Comparison of ENCODE assay signal across 19 mouse cellular contexts in the genomic region with DNA sequence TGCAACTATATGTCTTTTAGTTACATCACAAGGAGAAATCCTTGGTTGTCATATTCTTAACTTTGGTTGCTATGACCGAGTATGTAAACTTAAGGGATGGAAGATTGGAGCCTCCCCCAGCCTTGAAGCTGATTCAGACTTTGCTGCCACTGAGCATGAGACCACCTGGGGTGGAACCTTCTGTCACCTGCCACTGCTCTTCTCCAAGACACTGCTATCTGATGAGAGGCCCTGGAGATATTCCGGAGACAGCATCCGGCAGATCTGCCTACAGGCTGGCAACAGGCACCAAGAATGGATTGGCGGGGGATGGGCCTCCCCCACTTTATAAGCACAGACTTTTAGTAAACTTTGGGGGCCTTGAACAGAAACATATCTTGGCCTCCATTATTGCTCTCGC. TPM values are rescaled to one million over a fixed set of nuclear protein-coding genes. Genes with fewer than 3 reads are reported as not detected.
A peak's percentile ranks its signal among the peaks of the same experiment; 100 is the strongest.
DNase-seq lines count a peak whose midpoint lies in the region; ATAC-seq lines count a peak whose summit lies in the region.
"Had no signal": no experiment of that assay in that cellular context is flagged by ENCODE, and none has a peak within 500 bp of the region (broad histone marks: within the 10 kb centered on the region; RNA-seq: fewer than 3 reads in every experiment).

No protein-coding gene starts in this region.

- H3K4me3 ChIP-seq in heart, embryonic 12.5 days, result no peak overlapping the region
- H3K4me3 ChIP-seq: embryonic facial prominence, embryonic 10.5 days; erythroblast, embryonic 14.5 days; forebrain, embryonic 10.5 days; gastrocnemius, adult 2 months; hindbrain, embryonic 10.5 days; intestine, embryonic 15.5 days had no signal

- WGBS in heart, embryonic 12.5 days, result 87% methylated on average over 5 of the region's 5 CpGs

- peaks cover 7% of the 10 kb centered on the region; the same call in 1 of the 2 replicates for H3K36me3 ChIP-seq in heart, embryonic 12.5 days
- H3K36me3 ChIP-seq: forebrain, embryonic 10.5 days; intestine, embryonic 15.5 days had no signal

- H3K9me3 ChIP-seq in heart, embryonic 12.5 days (replicated peaks), result no peaks in the 10 kb centered on the region
- H3K9me3 ChIP-seq: embryonic facial prominence, embryonic 10.5 days; forebrain, embryonic 10.5 days; hindbrain, embryonic 10.5 days; intestine, embryonic 15.5 days had no signal

- H3K4me2 ChIP-seq in heart, embryonic 12.5 days, result no peak overlapping the region
- H3K4me2 ChIP-seq: hindbrain, embryonic 14.5 days; intestine, embryonic 15.5 days had no signal

- H3K4me1 ChIP-seq in heart, embryonic 12.5 days (replicated peaks), result no peaks in the 10 kb centered on the region
- H3K4me1 ChIP-seq: intestine, embryonic 15.5 days had no signal

- no peak overlapping the region for H3K27ac ChIP-seq in heart, embryonic 12.5 days (ENCODE audit: poor library complexity, severe bottlenecking)
- H3K27ac ChIP-seq: embryonic facial prominence, embryonic 10.5 days; forebrain, embryonic 10.5 days; gastrocnemius, adult 2 months; hindbrain, embryonic 10.5 days; hindbrain, embryonic 14.5 days; intestine, embryonic 15.5 days had no signal

- no peak for ATAC-seq in heart, embryonic 12.5 days (ENCODE audit: insufficient number of reproducible peaks, low FRiP score)
- ATAC-seq: forebrain, embryonic 14.5 days; intestine, embryonic 15.5 days had no signal

- H3K27me3 ChIP-seq in heart, embryonic 12.5 days (replicated peaks), result no peaks in the 10 kb centered on the region
- H3K27me3 ChIP-seq: intestine, embryonic 15.5 days had no signal

- H3K9ac ChIP-seq in heart, embryonic 12.5 days, result no peak overlapping the region
- H3K9ac ChIP-seq: hindbrain, embryonic 14.5 days; intestine, embryonic 15.5 days had no signal

- DNase-seq in brain, adult 2 months (ENCODE audit: low read depth, low spot score), result peak; percentile 94
- DNase-seq in cerebellum, adult 18-20 months, result peak; percentile 82 to 87
- peak; percentile 90 for DNase-seq in cerebellum, adult 9-11 months
- peak; percentile 81 to 84 for DNase-seq in cerebellum, postnatal 36 days
- no peak for DNase-seq in retina, postnatal 1 day
- DNase-seq in thymus, postnatal 25 days, result no peak
- DNase-seq: adrenal gland, postnatal 10 days; gastrocnemius, adult 2 months; gastrocnemius, postnatal 25 days; kidney, adult 18-20 months had no signal

RNA-seq across cellular contexts. Expression of a gene that starts 24.9 kb away (rescaled TPM):
- 10.3 and 11.8 TPM in 2 replicates for polyA plus RNA-seq in heart, embryonic 12.5 days (2016; fragmentation: Nextera tagmentation; extraction: Ambion mirVana)

RNA-seq across cellular contexts. Expression of a gene that starts 52.8 kb away (rescaled TPM):
- 0.26 TPM in 1 of 2 replicates, not detected in the other for polyA plus RNA-seq in heart, embryonic 12.5 days (2016; fragmentation: Nextera tagmentation; extraction: Ambion mirVana)
- polyA plus RNA-seq: C2C12; erythroblast, embryonic 14.5 days had no signal

Comparison
In these comparisons a context has a peak if more than half of its experiments do, and no peak if none do; other contexts are left out.
1. DNase-seq: peak in brain, adult 2 months (single experiment), cerebellum, adult 18-20 months (2 of 2), cerebellum, adult 9-11 months (single experiment) and cerebellum, postnatal 36 days (2 of 2); none in retina, postnatal 1 day (single experiment) and thymus, postnatal 25 days (single experiment).